Mouse (Mus musculus): ENCODE measurements around the gene Galnt7.
"Not testable (repeated sequence)": the region's sequence is repeated elsewhere in the genome, so short reads cannot be mapped to it uniquely, and the experiment has no call there.

Galnt7 gene

DNA sequence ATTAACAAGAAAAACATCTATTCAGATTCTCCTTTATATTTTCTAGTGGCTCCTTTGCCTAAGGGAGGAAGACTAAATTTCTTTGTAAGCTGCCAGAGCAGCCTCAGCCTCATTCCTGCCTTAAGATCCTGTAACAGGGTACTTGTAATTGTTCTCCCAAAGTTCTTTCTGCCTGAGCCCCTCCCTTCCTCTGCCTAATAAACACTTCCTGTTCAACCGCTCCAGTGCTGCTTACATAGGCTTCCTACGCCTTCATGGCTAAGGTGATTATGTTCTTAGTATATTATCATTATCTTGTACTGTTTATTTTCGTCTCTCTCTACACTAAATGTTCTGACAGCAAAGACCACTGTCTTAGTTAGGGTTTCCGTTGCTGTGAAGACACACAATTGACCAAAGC lies 144.2 kb downstream of the Galnt7 start:
- no peak for ATAC-seq (ENCODE audit: insufficient number of reproducible peaks, low FRiP score, low TSS enrichment)

GRCm38 (mm10) chr8:57507556-57508063 lies 145.2 kb downstream of the Galnt7 start:
- no peak for ATAC-seq (ENCODE audit: insufficient number of reproducible peaks, low FRiP score, low TSS enrichment)

DNA sequence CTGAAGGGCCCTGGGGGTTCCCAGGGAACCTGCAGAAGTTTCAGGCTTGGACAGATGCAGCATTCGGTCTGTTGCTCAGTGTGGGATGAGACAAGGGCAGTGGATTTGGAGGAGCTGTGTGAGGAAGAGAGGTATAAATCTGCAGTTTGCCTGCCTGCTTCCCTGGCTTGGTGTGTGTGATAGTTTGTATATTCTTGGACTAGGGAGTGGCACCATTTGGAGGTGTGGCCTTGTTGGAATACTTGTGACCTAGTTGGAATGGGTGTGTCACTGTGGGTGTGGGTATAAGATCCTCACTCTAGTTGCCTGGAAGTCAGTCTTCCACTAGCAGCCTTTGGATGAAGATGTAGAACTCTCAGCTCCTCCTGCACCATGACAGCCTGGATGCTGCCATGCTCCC lies 147.3 kb downstream of the Galnt7 start:
- not testable (repeated sequence) for ATAC-seq (ENCODE audit: insufficient number of reproducible peaks, low FRiP score, low TSS enrichment)

- no peak for ATAC-seq (ENCODE audit: insufficient number of reproducible peaks, low FRiP score, low TSS enrichment)
Observed at GRCm38 (mm10) chr8:57503641-57504040, 149.2 kb downstream of the Galnt7 start.

GRCm38 (mm10) chr8:57498847-57499511 lies 153.9 kb downstream of the Galnt7 start:
- ATAC-seq (ENCODE audit: insufficient number of reproducible peaks, low FRiP score, low TSS enrichment): peak; percentile 85

GRCm38 (mm10) chr8:57498494-57498846 lies 154.4 kb downstream of the Galnt7 start:
- peak; percentile 27; the same call in 1 of the 2 replicates for ATAC-seq (ENCODE audit: insufficient number of reproducible peaks, low FRiP score, low TSS enrichment)

GRCm38 (mm10) chr8:57491873-57492272 lies 161.0 kb downstream of the Galnt7 start:
- no peak for ATAC-seq (ENCODE audit: insufficient number of reproducible peaks, low FRiP score, low TSS enrichment)

GRCm38 (mm10) chr8:57489896-57490295 lies 162.9 kb downstream of the Galnt7 start:
- no peak for ATAC-seq (ENCODE audit: insufficient number of reproducible peaks, low FRiP score, low TSS enrichment)

DNA sequence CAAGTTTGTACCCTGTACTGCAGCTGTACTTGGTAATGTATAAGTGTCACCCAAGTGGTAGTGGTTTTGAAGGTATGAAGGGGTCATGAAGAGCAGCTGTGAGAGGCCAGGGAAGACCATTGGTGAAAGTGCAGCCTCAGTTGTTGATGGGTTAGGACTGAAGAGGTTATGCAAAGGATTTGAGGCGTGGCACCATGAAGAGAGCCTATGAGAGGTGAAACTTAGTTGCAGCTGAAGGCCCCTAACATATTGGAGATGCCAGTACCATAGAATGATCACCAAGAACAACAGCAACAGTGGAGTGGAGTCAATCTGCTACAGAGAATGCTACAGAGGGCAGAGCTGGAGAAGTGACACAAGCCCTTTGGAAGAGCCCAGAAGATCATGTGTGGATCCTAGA lies 163.5 kb downstream of the Galnt7 start:
- no peak for ATAC-seq (ENCODE audit: insufficient number of reproducible peaks, low FRiP score, low TSS enrichment)

DNA sequence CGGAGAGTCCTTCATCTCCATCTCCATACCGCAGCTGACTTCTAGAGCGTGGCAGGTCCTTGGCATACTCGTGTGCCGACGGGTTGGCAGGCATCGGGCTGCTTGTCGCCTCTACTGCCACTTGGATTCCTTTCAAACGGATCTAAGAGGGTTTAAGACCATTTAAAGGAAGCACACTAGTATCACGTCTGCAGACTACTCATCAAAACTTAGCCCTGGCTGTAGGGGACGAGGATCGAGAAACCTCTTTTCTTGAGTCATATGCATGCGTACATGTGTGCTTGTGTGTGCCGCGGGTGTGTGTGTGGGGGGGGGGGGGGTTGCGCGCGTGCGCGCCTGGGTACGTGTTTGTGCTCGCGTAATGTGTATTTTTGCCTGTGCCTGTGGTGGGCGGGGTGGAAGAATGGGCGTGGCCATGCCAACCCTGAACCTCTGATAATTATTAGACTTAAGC lies 164.5 kb downstream of the Galnt7 start:
- ATAC-seq (ENCODE audit: insufficient number of reproducible peaks, low FRiP score, low TSS enrichment): peak; percentile 23; the same call in 1 of the 2 replicates

- ATAC-seq (ENCODE audit: insufficient number of reproducible peaks, low FRiP score, low TSS enrichment): peak; percentile 97
Observed at GRCm38 (mm10) chr8:57487441-57488155, 165.2 kb downstream of the Galnt7 start, which contains the start of gene Sap30. Gene Sap30 (minus strand): TSS chr8:57487860.

DNA sequence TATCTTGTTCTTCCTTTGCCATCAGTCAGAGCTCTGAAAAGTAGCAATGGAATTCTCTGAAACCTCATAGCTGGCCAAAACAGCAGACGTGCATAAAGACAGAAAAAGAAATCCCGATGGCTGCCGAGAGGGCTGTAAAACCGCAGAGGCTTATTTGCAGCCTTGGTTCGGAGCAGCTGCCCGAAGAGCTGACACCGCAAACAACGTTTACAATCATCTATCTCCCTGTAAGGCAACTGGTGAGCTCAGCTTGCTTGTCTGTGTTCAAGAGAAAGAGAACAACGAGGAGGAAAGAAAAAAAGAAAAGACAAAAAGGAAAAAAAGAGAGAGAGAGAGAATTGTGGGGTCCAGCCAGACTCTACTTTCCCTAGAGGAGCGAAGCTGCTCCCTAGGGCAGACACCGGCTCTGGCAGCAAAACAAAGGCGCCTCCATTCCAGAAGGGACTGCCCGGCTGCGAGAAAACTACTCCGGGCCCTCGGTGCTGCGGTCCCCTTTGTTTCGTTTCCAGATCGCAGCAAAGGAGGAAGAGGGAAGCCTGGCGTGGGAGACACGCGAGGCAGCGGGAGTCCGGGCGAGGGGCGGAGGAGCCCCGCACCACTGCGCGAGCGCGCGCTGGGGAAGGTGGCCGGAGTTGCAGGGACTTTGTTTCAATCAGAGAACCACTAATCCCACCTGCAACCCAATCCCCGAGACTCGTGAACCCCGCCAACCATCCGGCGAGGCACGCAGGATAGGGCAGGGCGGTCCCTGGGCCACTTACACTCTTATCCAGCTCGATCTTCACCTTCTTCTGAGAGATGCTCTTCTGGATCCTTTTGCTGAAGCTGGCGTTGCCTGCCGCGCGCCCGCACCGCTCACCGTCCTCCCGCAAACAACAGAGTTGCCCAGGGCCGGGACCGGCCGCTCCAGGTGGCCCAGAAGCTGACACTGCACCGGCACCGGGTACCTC lies 166.1 kb downstream of the Galnt7 start:
- peak; percentile 38 for ATAC-seq (ENCODE audit: insufficient number of reproducible peaks, low FRiP score, low TSS enrichment)

DNA sequence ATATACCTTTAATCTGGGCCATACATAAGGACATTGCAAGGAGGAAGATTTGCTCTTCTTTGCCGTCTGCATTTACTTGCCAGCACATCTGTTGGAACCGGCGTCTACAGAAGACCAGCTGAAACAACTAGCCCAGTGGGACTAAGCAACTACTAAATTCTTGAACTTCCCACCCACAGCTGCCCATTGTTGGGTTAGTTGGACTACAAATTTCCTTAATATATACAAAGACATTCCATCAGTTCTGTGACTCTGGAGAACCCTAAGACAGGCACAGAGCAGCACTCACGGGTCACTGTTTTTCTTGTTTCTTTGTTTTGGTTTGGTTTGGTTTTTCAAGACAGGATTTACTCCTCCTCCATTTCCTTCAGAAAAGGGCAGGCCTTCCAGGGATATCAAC lies 172.2 kb downstream of the Galnt7 start:
- no peak for ATAC-seq (ENCODE audit: insufficient number of reproducible peaks, low FRiP score, low TSS enrichment)

GRCm38 (mm10) chr8:57479700-57480099 lies 173.1 kb downstream of the Galnt7 start:
- no peak for ATAC-seq (ENCODE audit: insufficient number of reproducible peaks, low FRiP score, low TSS enrichment)

GRCm38 (mm10) chr8:57478406-57478805 lies 174.4 kb downstream of the Galnt7 start:
- ATAC-seq (ENCODE audit: insufficient number of reproducible peaks, low FRiP score, low TSS enrichment): no peak
